ENCODE assay signal across 8 mouse cellular contexts in the genomic region with DNA sequence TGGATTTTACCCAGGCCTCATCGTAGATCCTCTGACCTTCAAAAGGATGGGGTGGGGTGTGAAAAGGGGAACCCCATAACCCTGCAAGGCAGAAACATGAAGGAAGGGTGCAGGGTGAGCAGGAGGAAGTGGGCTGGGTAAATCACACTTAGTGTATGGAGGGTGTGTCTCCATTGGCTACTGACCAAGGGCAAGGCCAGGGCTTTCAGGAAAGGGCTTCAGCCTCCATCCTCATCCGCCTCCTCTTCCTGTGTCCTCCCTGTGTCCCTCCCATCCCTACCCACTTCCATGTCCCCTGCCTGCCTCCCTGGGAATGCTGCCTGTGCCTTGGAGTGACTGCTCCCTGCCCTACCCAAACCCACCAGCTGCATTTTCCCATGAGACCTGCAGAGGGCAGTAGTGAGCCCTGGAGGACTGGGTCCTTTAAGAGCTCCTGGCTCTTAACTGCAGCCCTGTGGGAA. TPM values are rescaled to one million over a fixed set of nuclear protein-coding genes. Genes with fewer than 3 reads are reported as not detected.
DNase-seq lines count a peak whose midpoint lies in the region; ATAC-seq and TF ChIP-seq lines count a peak whose summit lies in the region.

No protein-coding gene starts in this region.

- no peaks in the 10 kb centered on the region for H3K27me3 ChIP-seq in E14TG2a.4 (ENCODE audit: insufficient read depth, low read length)
- H3K27me3 ChIP-seq in embryonic facial prominence, embryonic 10.5 days (replicated peaks; ENCODE audit: low read depth, poor library complexity, severe bottlenecking) = no peaks in the 10 kb centered on the region
- no peaks in the 10 kb centered on the region for H3K27me3 ChIP-seq in heart, postnatal 0 days (ENCODE audit: control insufficient read depth, insufficient read depth, low read length)

- no peak overlapping the region for H3K4me2 ChIP-seq in heart, postnatal 0 days (ENCODE audit: low read depth, low read length)

- H3K36me3 ChIP-seq in E14TG2a.4 (ENCODE audit: insufficient read depth, low read length) = peaks cover 83% of the 10 kb centered on the region
- H3K36me3 ChIP-seq in embryonic facial prominence, embryonic 10.5 days (replicated peaks) = peaks cover 100% of the 10 kb centered on the region
- peaks cover 74% of the 10 kb centered on the region for H3K36me3 ChIP-seq in heart, postnatal 0 days (replicated peaks; ENCODE audit: control insufficient read depth, insufficient read depth, low read length)

- peak; percentile 56; the same call in 1 of the 2 replicates for TF ChIP-seq EP300 in heart, postnatal 0 days (IDR thresholded peaks at IDR 0.05; ENCODE audit: low read depth)

- no peak overlapping the region for H3K27ac ChIP-seq in embryonic facial prominence, embryonic 10.5 days (replicated peaks)
- H3K27ac ChIP-seq in heart, postnatal 0 days (ENCODE audit: low read depth) = peak overlapping the region; percentile 5; the same call in 1 of the 2 replicates

- no peak overlapping the region for H3K9ac ChIP-seq in heart, postnatal 0 days (replicated peaks; ENCODE audit: low read depth, low read length)

- no peak overlapping the region for H3K4me3 ChIP-seq in E14TG2a.4 (replicated peaks; ENCODE audit: low read length)
- H3K4me3 ChIP-seq in embryonic facial prominence, embryonic 10.5 days = no peak overlapping the region
- H3K4me3 ChIP-seq in heart, postnatal 0 days (ENCODE audit: low read depth, low read length) = no peak overlapping the region

- no peaks in the 10 kb centered on the region for H3K9me3 ChIP-seq in E14TG2a.4 (ENCODE audit: low read length)
- H3K9me3 ChIP-seq in embryonic facial prominence, embryonic 10.5 days = no peaks in the 10 kb centered on the region
- H3K9me3 ChIP-seq in heart, postnatal 0 days (replicated peaks; ENCODE audit: control insufficient read depth, low read length) = no peaks in the 10 kb centered on the region

- ATAC-seq in heart, postnatal 0 days (ENCODE audit: insufficient read depth, low read depth) = peak; percentile 77

- 74% methylated on average over 2 of the region's 2 CpGs for WGBS in embryonic facial prominence, embryonic 10.5 days
- 49% methylated on average over 2 of the region's 2 CpGs for WGBS in heart, postnatal 0 days

- peaks cover 17% of the 10 kb centered on the region for H3K4me1 ChIP-seq in E14TG2a.4 (replicated peaks; ENCODE audit: low read depth, low read length)
- H3K4me1 ChIP-seq in embryonic facial prominence, embryonic 10.5 days = no peaks in the 10 kb centered on the region
- H3K4me1 ChIP-seq in heart, postnatal 0 days (ENCODE audit: control insufficient read depth, insufficient read depth) = peaks cover under 1% of the 10 kb centered on the region

- DNase-seq in adrenal gland, adult 8-10 months = peak; percentile 64
- peak; percentile 63 for DNase-seq in embryonic facial prominence, embryonic 10.5 days (ENCODE audit: low spot score)
- peak; percentile 75 for DNase-seq in heart, postnatal 0 days (ENCODE audit: low spot score)
- peak; percentile 73 for DNase-seq in layer of hippocampus, adult 11-12 months (ENCODE audit: low spot score)
- peak; percentile 91 for DNase-seq in lung, postnatal 10 days
- peak; percentile 51 for DNase-seq in ovary, postnatal 36 days (ENCODE audit: low spot score)
- DNase-seq in thymus, postnatal 36 days = peak; percentile 55 to 61

- TF ChIP-seq CTCF in E14TG2a.4 (conservative IDR thresholded peaks at IDR 0.05; ENCODE audit: low read length) = peak; percentile 99
- TF ChIP-seq CTCF in heart, postnatal 0 days (IDR thresholded peaks at IDR 0.05; ENCODE audit: low read depth) = peak; percentile 96

RNA-seq across cellular contexts. Expression of gene Ppif, which starts 47.8 kb away (rescaled TPM):
- 10 to 100 TPM; 17.3 to 23.5 (median 19.4) TPM for total RNA-seq in adrenal gland, adult 8-10 months (2022)
- 76.6 and 77.0 TPM in 2 replicates for polyA plus RNA-seq in embryonic facial prominence, embryonic 10.5 days (2016; fragmentation: Nextera tagmentation; extraction: Ambion mirVana)
- 205 and 222 TPM in 2 replicates for total RNA-seq in heart, postnatal 0 days (2014; rRNA removed; ENCODE audit: low replicate concordance)
- polyA plus RNA-seq in heart, postnatal 0 days (2015; fragmentation: Nextera tagmentation; extraction: Ambion mirVana) = 140 and 151 TPM in 2 replicates
